Mouse (Mus musculus): ENCODE data around the gene Eomes.

Eomes gene

GRCm38 (mm10) chr9:118488138-118488895 is 10.3 kb downstream of the Eomes start:
- peak; percentile 46 to 74 for DNase-seq

- no peak for DNase-seq
These were observed 11.0 kb downstream of the Eomes start for GRCm38 (mm10) chr9:118488896-118489578.

- DNase-seq: peak; percentile 73 to 80
These were observed 11.6 kb downstream of the Eomes start for GRCm38 (mm10) chr9:118489579-118490019.

- no peak for DNase-seq
These were observed 13.2 kb downstream of the Eomes start for GRCm38 (mm10) chr9:118491195-118491594.

GRCm38 (mm10) chr9:118492932-118493698 is 15.1 kb downstream of the Eomes start:
- no peak for DNase-seq

GRCm38 (mm10) chr9:118494106-118494505 is 16.1 kb downstream of the Eomes start:
- DNase-seq: no peak

- DNase-seq: no peak
These were observed 17.9 kb downstream of the Eomes start for GRCm38 (mm10) chr9:118495933-118496332.

- DNase-seq: no peak
These were observed 18.9 kb downstream of the Eomes start for GRCm38 (mm10) chr9:118496952-118497351.

GRCm38 (mm10) chr9:118498061-118498460 is 20.0 kb downstream of the Eomes start:
- DNase-seq: no peak

- no peak for DNase-seq
These were observed 23.0 kb downstream of the Eomes start for GRCm38 (mm10) chr9:118500963-118501362.

- DNase-seq: no peak
These were observed 26.6 kb downstream of the Eomes start for GRCm38 (mm10) chr9:118504656-118505055.

- peak; percentile 92 for DNase-seq
These were observed 28.0 kb downstream of the Eomes start, which contains the start of gene Golga4 for GRCm38 (mm10) chr9:118506020-118506403. Gene Golga4 (plus strand): TSS chr9:118506267.

- DNase-seq: peak; percentile 33 to 44
These were observed 28.6 kb downstream of the Eomes start for GRCm38 (mm10) chr9:118506404-118507231.

GRCm38 (mm10) chr9:118507552-118507951 is 29.5 kb downstream of the Eomes start:
- DNase-seq: no peak

GRCm38 (mm10) chr9:118508601-118509000 is 30.6 kb downstream of the Eomes start:
- DNase-seq: no peak

- DNase-seq: no peak
These were observed 33.1 kb downstream of the Eomes start for GRCm38 (mm10) chr9:118510941-118511690.

GRCm38 (mm10) chr9:118512681-118513233 is 34.7 kb downstream of the Eomes start:
- DNase-seq: no peak

- DNase-seq: no peak
These were observed 37.5 kb downstream of the Eomes start for GRCm38 (mm10) chr9:118515476-118515875.

- DNase-seq: no peak
These were observed 38.1 kb downstream of the Eomes start for GRCm38 (mm10) chr9:118516162-118516561.

GRCm38 (mm10) chr9:118517619-118518018 is 39.6 kb downstream of the Eomes start:
- no peak for DNase-seq

GRCm38 (mm10) chr9:118519101-118519500 is 41.1 kb downstream of the Eomes start:
- DNase-seq: no peak
